Mouse (Mus musculus): ENCODE results near the gene Hbs1l. TPM values are rescaled to one million over a fixed set of nuclear protein-coding genes. Genes with fewer than 3 reads are reported as not detected.

The Hbs1l gene
- polyA plus RNA-seq, 1 experiment from 2014 or later: 88.2 TPM

Other genes with a start within 250 kb of the Hbs1l start
- 2.4 and 3.3 TPM in 2 replicates for gene Myb, start 135.0 kb upstream of the Hbs1l start, polyA plus RNA-seq (2015; fragmentation: Nextera tagmentation; extraction: Ambion mirVana)
- gene Aldh8a1, start 81.3 kb downstream of the Hbs1l start, polyA plus RNA-seq (2015; fragmentation: Nextera tagmentation; extraction: Ambion mirVana): not detected in 2 replicates